Mouse (Mus musculus) limb, embryonic 13.5 days (tissue): ENCODE measurements around the gene Fam149a. TPM values are rescaled to one million over a fixed set of nuclear protein-coding genes. Genes with fewer than 3 reads are reported as not detected.
A peak's percentile ranks its signal among the peaks of the same experiment; 100 is the strongest.

Experiments used
- ATAC-seq: fragments of 200-750 bp; cut with Nextera tagmentation; 2 replicates; pipeline ENCODE4 v1.8.0; 2017; ENCODE audit warnings: low read depth, moderate number of reproducible peaks, moderate TSS enrichment; ENCODE audit not compliant: low FRiP score
- H3K27ac ChIP-seq: fragments of 300-500 bp; sonication (generic); 2 replicates; pipeline ENCODE4 v1.5.1; 2015; ENCODE audit warnings: inconsistent platforms, mild to moderate bottlenecking, moderate library complexity
- H3K27me3 ChIP-seq: fragments of 300-500 bp; sonication (generic); 2 replicates; pipeline ENCODE4 v1.6.1; 2015; ENCODE audit warnings: mild to moderate bottlenecking, inconsistent platforms
- H3K36me3 ChIP-seq: fragments of 300-500 bp; sonication (generic); 2 replicates; pipeline ENCODE4 v1.6.1; 2015; ENCODE audit warnings: inconsistent platforms, mild to moderate bottlenecking, moderate library complexity
- H3K4me1 ChIP-seq: fragments of 300-500 bp; sonication (generic); 2 replicates; pipeline ENCODE4 v1.6.1; 2015; ENCODE audit warnings: inconsistent platforms
- H3K4me2 ChIP-seq: fragments of 300-500 bp; sonication (generic); replicated peaks from 2 replicates; pipeline ENCODE4 v1.6.1; 2015; ENCODE audit warnings: inconsistent platforms, mild to moderate bottlenecking, moderate library complexity
- H3K4me3 ChIP-seq: fragments of 300-500 bp; sonication (generic); 2 replicates; pipeline ENCODE4 v1.5.1; 2015; ENCODE audit warnings: moderate library complexity, mild to moderate bottlenecking, inconsistent platforms
- H3K9ac ChIP-seq: fragments of 300-500 bp; sonication (generic); 2 replicates; pipeline ENCODE4 v1.6.1; 2015; ENCODE audit warnings: mild to moderate bottlenecking, inconsistent platforms
- H3K9me3 ChIP-seq: fragments of 300-500 bp; sonication (generic); 2 replicates; pipeline ENCODE4 v1.6.1; 2016; ENCODE audit warnings: inconsistent platforms
- WGBS: fragments of 180-500 bp; shearing (Covaris S2); methylation state at CpG from one replicate; pipeline ENCODE4 v1.1.7; 2015; 5-methylcytosine and 5-hydroxymethylcytosine counted together
- polyA plus RNA-seq: library from polyadenylated mRNA; unstranded; fragments of >200 nt; fragmentation: Nextera tagmentation; extraction: Ambion mirVana; gene quantifications from 2 replicates; pipeline ENCODE4 v1.2.1, GENCODE M21; 2015

Fam149a gene
- 10.9 and 12.1 TPM in 2 replicates for polyA plus RNA-seq

DNA sequence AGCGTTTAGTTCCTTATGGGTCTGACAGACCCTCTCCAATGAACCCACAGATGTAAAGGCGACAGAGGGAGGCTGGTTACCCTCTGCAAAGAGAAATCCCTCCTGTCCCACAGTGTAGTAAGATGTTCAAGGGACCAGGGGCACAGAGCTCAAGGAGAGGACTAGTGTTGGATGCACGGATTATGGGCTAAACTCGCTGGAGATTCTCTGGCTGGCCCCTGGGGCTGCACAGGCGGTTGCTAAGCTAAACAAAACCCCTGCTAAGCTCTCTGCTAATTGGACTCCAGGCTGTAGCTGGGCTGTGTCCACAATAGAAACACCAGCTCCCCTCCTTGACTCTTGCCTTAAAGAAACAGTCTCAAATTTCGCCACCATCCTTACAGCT is at the start of gene Fam149a:
Fam149a (minus strand) TSS at position 329 of the 385 bp plus-strand sequence.
- H3K9me3 ChIP-seq, result no peaks in the 10 kb centered on the region
- peak; percentile 44; the same call in 1 of the 2 replicates for ATAC-seq
- under 1% methylated on average over 6 of the region's 6 CpGs for WGBS
- no peak within 1 kb of the TSS for H3K27ac ChIP-seq
- peak within 1 kb of the TSS; percentile 44 for H3K4me3 ChIP-seq
- peaks cover 26% of the 10 kb centered on the region for H3K27me3 ChIP-seq
- H3K4me1 ChIP-seq, result peaks cover 14% of the 10 kb centered on the region
- H3K4me2 ChIP-seq, result peak within 1 kb of the TSS; percentile 80
- no peaks in the 10 kb centered on the region for H3K36me3 ChIP-seq
- H3K9ac ChIP-seq, result peak within 1 kb of the TSS; percentile 66

DNA sequence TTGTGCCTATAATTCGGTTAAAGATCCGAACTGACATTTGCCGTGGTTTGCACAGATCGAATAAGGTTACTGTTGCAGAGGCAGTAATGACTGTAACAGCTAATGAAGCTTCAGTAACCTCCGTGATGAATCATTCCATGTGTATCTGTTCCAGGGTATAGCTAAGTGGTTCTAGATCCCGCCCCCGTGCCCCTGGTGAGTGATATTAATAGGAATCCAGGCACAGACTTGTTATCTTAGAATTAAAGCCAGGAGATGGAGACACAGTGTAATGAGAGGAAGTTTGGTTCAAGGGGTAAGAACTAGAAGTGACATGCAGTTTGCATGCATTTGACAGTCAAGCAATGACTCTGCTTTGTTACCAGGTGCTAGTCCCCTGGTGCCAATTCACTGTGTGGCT is 38.1 kb upstream of the Fam149a start:
- no peaks in the 10 kb centered on the region for H3K4me1 ChIP-seq
- no peak overlapping the region for H3K4me3 ChIP-seq
- ATAC-seq, result no peak
- no peak overlapping the region for H3K9ac ChIP-seq
- H3K4me2 ChIP-seq, result no peak overlapping the region
- no peaks in the 10 kb centered on the region for H3K27me3 ChIP-seq
- WGBS, result 88% methylated on average over 7 of the region's 7 CpGs
- no peak overlapping the region for H3K27ac ChIP-seq
- H3K36me3 ChIP-seq, result no peaks in the 10 kb centered on the region
- no peaks in the 10 kb centered on the region for H3K9me3 ChIP-seq

DNA sequence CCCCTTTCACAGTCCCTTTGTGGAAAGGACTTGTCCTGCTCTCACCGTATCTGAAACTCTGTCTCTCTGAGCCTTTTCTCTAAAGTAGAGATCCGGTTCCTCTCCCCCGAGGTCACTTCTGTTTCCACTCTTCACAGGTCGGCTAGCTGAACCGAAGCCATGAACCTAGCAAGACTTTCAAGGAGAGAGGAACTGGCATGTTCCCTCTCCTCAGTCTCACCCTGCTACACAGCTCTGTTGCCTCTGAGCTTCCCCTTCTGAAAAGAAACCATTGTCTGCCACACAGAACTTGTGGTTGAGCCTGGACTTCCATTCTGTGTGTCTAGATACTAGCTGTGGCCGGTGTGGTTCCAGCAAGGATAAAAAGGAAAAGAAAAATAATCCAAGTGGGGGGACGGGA is 32.9 kb upstream of the Fam149a start:
- H3K4me2 ChIP-seq, result no peak overlapping the region
- H3K27ac ChIP-seq, result no peak overlapping the region
- no peak overlapping the region for H3K4me3 ChIP-seq
- no peak overlapping the region for H3K9ac ChIP-seq
- no peaks in the 10 kb centered on the region for H3K27me3 ChIP-seq
- H3K9me3 ChIP-seq, result no peaks in the 10 kb centered on the region
- peaks cover 10% of the 10 kb centered on the region for H3K4me1 ChIP-seq
- H3K36me3 ChIP-seq, result no peaks in the 10 kb centered on the region
- WGBS, result 76% methylated on average over 7 of the region's 7 CpGs
- no peak for ATAC-seq

DNA sequence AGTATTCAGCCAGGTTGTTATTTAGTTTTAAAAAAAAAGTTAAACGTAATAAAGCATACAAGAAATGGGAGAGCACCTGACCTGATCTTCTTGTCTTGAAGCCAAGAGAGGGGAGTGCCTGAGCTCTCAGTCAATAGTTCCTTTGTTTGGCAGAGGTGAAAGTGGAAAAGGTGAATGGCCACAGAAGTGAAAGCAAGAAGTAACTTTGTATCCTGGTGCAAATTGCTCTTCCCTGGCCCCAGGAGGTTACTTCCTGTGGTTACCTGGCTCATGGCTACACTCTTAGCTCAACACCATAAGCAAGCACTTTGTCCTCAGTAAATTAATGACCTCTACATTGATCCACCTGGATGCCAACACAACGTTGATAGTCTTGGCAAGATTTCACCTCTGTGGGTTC is 28.8 kb upstream of the Fam149a start, which contains the start of gene Tlr3:
Tlr3 (minus strand) TSS at position 199 of the 400 bp plus-strand sequence.
- Histone ChIP-seq H3K4me3 (peak within 1 kb of the TSS; percentile 40), H3K4me2 (peak within 1 kb of the TSS; percentile 64), H3K27me3 (no peaks in the 10 kb centered on the region), H3K9me3 (no peaks in the 10 kb centered on the region), H3K9ac (peak within 1 kb of the TSS; percentile 57), H3K27ac (peak within 1 kb of the TSS; percentile 52; the same call in 1 of the 2 replicates), H3K4me1 (peaks cover 10% of the 10 kb centered on the region), H3K36me3 (no peaks in the 10 kb centered on the region)
- WGBS, result 59% methylated on average over 2 of the region's 2 CpGs
- ATAC-seq, result no peak

DNA sequence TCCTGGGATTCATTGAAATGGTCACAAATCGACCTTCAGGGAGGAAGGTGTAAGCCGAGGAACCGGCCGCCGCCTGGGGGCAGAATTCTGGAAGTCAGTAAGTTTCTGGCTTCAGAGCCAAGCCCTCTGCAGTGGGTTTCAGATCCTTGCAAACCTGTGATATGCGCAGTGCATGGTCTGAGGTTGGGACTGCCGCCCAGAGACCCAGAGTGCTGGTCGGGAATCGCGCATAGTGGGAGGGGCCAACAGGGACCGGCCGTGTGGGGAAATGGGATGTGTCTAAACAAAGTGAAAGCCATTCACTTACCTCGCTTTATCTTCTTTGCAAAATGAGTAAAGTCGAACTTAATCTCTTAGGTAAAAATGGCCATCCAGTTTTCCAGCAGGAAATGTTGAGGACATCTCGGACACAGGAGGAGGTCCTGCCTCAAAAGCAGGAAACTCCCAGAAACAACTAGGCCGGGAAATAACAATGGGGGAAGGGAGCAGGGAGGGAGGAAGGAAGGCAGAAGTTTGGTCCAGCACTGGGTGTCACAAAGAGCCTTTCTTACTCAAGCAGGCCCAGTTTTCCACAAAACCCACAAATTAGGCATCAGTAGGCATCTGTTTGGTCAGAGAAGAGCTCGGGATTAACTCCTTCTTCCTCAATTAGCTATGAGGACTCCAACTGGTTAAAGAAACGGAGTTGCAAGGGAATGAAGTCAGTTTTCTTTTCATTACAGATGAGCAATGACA is 28.2 kb upstream of the Fam149a start:
- Histone ChIP-seq H3K27me3 (no peaks in the 10 kb centered on the region), H3K9me3 (no peaks in the 10 kb centered on the region), H3K4me2 (peak overlapping the region; percentile 64), H3K9ac (peak overlapping the region; percentile 57), H3K4me1 (peaks cover 10% of the 10 kb centered on the region), H3K36me3 (no peaks in the 10 kb centered on the region), H3K4me3 (peak overlapping the region; percentile 40), H3K27ac (peak overlapping the region; percentile 52; the same call in 1 of the 2 replicates)
- WGBS, result 11% methylated on average over 18 of the region's 18 CpGs
- peak; percentile 85 for ATAC-seq

- no peak overlapping the region; the same call in 1 of the 2 replicates for H3K9ac ChIP-seq
- peak overlapping the region; percentile 64 for H3K4me2 ChIP-seq
- ATAC-seq, result no peak
- peaks cover 10% of the 10 kb centered on the region for H3K4me1 ChIP-seq
- WGBS, result 48% methylated on average over 4 of the region's 4 CpGs
- H3K27ac ChIP-seq, result peak overlapping the region; percentile 52; the same call in 1 of the 2 replicates
- H3K36me3 ChIP-seq, result no peaks in the 10 kb centered on the region
- no peaks in the 10 kb centered on the region for H3K9me3 ChIP-seq
- H3K4me3 ChIP-seq, result peak overlapping the region; percentile 40
- H3K27me3 ChIP-seq, result no peaks in the 10 kb centered on the region
These were observed 27.6 kb upstream of the Fam149a start for GRCm38 (mm10) chr8:45409702-45410101.

DNA sequence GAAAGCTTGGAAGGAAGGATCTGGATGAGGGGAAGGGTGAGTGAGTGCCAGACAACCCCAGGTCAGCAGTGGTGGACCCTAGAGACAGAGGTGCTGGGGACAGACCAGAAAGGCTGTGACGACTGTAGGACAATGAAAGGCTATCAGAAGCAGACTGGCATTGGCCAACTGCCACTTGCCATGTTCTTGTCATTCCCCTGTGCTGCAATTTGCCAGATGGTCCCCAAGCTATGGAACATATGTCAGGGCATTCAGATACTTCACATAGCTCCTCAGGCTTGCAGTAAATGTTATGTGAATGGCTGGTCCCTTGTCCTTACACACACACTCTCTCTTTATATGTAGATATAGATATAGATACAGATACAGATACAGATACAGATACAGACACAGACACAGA is 1.2 kb upstream of the Fam149a start:
- no peak for ATAC-seq
- Histone ChIP-seq H3K9me3 (no peaks in the 10 kb centered on the region), H3K4me2 (no peak overlapping the region), H3K4me3 (no peak overlapping the region), H3K27me3 (peaks cover 26% of the 10 kb centered on the region), H3K27ac (no peak overlapping the region), H3K36me3 (no peaks in the 10 kb centered on the region), H3K4me1 (peaks cover 14% of the 10 kb centered on the region), H3K9ac (no peak overlapping the region)
- WGBS, result 52% methylated on average over 1 of the region's 1 CpGs

GRCm38 (mm10) chr8:45381075-45381962 is 772 bp downstream of the Fam149a start:
- Histone ChIP-seq H3K9ac (peak overlapping the region; percentile 66), H3K27me3 (peaks cover 26% of the 10 kb centered on the region), H3K36me3 (no peaks in the 10 kb centered on the region), H3K4me2 (peak overlapping the region; percentile 80), H3K4me1 (peaks cover 14% of the 10 kb centered on the region), H3K27ac (no peak overlapping the region), H3K4me3 (peak overlapping the region; percentile 44), H3K9me3 (no peaks in the 10 kb centered on the region)
- peak; percentile 40; the same call in 1 of the 2 replicates for ATAC-seq
- 1% methylated on average over 38 of the region's 38 CpGs for WGBS

DNA sequence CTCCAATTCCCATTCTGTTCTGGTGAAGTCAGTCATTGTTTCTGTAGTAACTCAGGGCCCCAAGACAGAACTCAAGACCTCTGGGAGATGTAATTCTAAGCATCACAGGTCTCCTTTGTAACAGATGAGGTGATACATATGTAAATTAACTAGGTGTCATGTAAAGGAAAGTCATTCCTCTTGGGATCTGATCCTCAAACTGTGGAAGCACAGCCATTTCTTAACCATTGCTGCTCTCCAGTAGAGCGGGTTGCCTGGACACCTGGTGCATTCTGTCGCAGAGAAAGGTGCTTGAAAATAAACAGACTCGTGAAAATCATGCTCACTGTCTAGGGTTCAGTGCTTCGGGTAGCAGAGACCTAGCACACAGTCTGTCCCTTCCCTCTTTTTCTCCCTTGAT is 1.5 kb downstream of the Fam149a start:
- ATAC-seq, result no peak
- Histone ChIP-seq H3K9me3 (no peaks in the 10 kb centered on the region), H3K9ac (no peak overlapping the region), H3K4me3 (peak overlapping the region; percentile 44; the same call in 1 of the 2 replicates), H3K27ac (no peak overlapping the region), H3K4me2 (peak overlapping the region; percentile 80; the same call in 1 of the 2 replicates), H3K4me1 (peaks cover 14% of the 10 kb centered on the region), H3K36me3 (no peaks in the 10 kb centered on the region), H3K27me3 (peaks cover 26% of the 10 kb centered on the region)
- WGBS, result 19% methylated on average over 4 of the region's 4 CpGs

GRCm38 (mm10) chr8:45374071-45374470 is 8.0 kb downstream of the Fam149a start:
- H3K4me2 ChIP-seq, result no peak overlapping the region
- no peak overlapping the region for H3K4me3 ChIP-seq
- 82% methylated on average over 3 of the region's 3 CpGs for WGBS
- no peaks in the 10 kb centered on the region for H3K36me3 ChIP-seq
- no peak overlapping the region for H3K27ac ChIP-seq
- ATAC-seq, result no peak
- H3K9me3 ChIP-seq, result no peaks in the 10 kb centered on the region
- H3K4me1 ChIP-seq, result 0 out of 2 replicates have a peak, but pooled peaks cover 9% of the 10 kb centered on the region
- no peak overlapping the region for H3K9ac ChIP-seq
- no peaks in the 10 kb centered on the region for H3K27me3 ChIP-seq

GRCm38 (mm10) chr8:45367154-45367553 is 14.9 kb downstream of the Fam149a start:
- H3K9me3 ChIP-seq, result no peaks in the 10 kb centered on the region
- 81% methylated on average over 1 of the region's 1 CpGs for WGBS
- no peaks in the 10 kb centered on the region for H3K36me3 ChIP-seq
- H3K4me2 ChIP-seq, result no peak overlapping the region
- H3K27ac ChIP-seq, result no peak overlapping the region
- no peaks in the 10 kb centered on the region for H3K27me3 ChIP-seq
- no peak overlapping the region for H3K9ac ChIP-seq
- no peak overlapping the region for H3K4me3 ChIP-seq
- 0 out of 2 replicates have a peak, but pooled peaks cover 6% of the 10 kb centered on the region for H3K4me1 ChIP-seq
- ATAC-seq, result no peak

GRCm38 (mm10) chr8:45363220-45363619 is 18.9 kb downstream of the Fam149a start:
- WGBS, result 68% methylated on average over 1 of the region's 1 CpGs
- Histone ChIP-seq H3K27me3 (no peaks in the 10 kb centered on the region; the same call in 1 of the 2 replicates), H3K4me3 (no peak overlapping the region), H3K4me1 (peaks cover 6% of the 10 kb centered on the region), H3K4me2 (no peak overlapping the region), H3K9me3 (no peaks in the 10 kb centered on the region), H3K9ac (no peak overlapping the region), H3K36me3 (no peaks in the 10 kb centered on the region), H3K27ac (no peak overlapping the region)
- no peak for ATAC-seq
